Mouse (Mus musculus) mature B cell (primary cell): ENCODE data around the gene Gapvd1.
"Not testable (repeated sequence)": the region's sequence is repeated elsewhere in the genome, so short reads cannot be mapped to it uniquely, and the experiment has no call there.

Experiments
- in situ Hi-C: fragments of 300-500 bp; cut with MboI; formaldehyde crosslinking; loops from 2 replicates; pipeline ENCODE4 v1.14.3; 2019

Gene Gapvd1

DNA sequence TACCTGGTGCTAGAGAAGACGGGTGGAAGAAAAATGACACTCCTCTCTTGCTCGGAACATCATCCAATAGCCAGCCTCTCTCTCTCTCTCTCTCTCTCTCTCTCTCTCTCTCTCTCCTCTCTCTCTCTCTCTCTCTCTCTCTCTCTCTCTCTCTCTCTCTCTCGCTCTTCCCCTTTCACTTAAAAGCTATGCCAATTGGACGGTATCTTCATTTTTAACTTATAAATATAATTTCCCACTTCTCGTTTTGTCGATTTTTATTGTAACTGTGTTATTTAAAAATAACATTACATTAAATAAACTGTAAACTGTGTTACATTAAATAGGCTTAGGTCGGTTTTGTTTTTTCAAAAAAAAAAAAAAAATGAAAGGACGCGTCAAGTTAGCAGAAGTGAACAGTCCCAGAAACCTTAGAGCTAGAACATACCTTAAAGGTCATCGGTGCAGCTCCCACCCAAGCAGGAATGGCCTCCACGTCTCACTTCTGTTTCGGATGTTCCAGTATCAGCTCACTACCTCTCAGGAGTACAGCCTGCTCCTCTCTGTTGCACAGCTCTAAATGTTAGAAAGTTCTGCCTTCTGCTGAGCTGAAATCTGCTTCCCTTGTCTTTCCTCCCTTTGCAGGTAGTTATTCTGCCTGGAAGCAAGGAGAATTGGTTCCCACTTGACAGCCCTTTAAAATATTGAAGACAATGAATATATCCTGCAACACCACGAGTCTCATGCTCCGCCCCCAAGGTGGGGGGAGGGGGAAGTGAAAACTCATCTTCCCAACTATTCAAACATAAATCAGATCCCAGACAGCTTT, at the start of gene Gapvd1:
Gapvd1 (minus strand) TSS at position 682 of the 808 bp plus-strand sequence.
- in situ Hi-C loops = no loop called here

DNA sequence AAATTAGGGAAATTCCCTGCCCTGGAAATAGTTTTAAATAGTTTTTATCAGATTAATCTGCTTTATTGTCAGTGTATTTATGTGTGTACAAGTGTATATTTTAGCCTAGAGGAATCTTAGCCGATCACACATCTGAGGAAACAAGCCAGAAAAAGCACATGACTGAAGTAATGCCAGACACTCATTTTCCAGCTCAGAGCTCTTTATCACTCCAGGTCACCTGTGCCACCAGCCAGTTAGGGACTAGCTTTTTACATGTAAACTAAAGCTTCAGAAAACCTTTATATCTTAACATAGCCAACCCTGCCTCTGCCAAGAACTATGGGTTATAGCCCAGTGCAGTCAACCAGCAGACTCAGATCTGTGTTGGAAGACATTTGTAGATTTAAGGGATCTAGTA, 49.8 kb upstream of the Gapvd1 start:
- in situ Hi-C loops = no loop called here

DNA sequence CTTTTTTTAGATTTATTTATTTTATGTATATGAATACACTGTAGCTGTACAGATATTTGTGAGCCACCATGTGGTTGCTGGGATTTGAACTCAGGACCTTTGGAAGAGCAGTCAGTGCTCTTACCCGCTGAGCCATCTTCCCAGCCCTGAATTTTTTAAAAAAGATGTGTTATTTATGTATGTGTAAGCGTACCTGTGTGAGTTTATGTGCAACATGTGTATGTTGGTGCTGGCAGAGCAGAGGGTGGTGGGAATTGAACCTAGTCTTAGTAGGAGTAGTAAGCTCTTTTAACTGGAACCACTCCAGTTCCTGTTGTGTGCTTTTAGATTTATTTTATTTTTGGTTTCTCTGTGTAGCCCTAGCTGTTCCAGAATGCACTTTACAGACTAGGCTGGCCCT, 49.1 kb upstream of the Gapvd1 start:
- in situ Hi-C loops = no loop called here

DNA sequence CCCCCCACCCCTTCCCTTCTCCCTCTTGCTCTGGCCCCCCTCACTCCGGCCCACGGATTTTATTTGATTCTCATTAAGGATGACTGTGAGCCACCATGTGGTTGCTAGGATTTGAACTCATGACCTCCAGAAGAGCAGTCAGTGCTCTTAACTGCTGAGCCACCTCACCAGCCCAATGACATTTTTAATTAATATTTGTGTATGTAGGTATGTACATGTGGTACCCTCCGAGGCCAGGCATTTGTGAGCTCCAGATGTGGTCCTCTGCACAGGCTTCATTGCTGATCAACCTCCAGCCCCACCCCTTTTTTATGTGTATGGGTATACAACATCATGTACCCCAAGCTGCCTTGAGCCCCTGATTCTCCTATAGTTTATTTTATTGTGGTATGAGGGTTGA, 48.7 kb upstream of the Gapvd1 start:
- in situ Hi-C loops = no loop called here

DNA sequence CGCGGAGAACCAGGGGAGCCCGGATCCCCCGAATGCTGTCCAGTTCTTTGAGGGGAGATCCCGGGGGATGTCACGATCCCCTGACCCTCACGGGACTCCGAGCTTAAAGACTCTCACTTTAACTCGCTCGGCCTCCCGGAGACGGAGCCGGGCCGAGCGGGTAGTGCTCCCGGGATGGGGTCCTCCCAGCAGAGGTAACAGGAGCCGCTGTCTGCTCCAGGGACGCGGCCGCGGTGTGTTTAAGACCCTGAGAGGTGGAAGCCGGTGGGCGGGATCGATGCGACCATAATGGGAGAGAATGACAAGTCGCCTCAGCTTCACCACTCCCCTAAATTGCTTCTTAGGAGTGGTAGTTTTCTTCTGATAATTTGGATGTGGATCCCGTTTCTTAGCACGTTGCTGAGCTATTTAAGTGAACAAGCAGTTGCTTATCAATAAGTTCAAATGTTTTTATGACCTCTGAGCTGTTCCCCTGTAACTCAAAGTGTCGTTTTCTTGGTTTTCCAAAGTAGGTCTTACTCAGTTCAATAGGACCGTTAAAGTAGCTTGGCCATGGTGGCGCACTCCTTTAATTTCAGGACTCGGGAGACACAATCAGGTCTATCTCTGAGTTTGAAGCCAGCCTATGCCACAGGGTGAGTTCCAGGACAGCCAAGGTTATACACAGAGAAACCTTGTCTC, 47.7 kb upstream of the Gapvd1 start:
- in situ Hi-C loops = not testable (repeated sequence)

DNA sequence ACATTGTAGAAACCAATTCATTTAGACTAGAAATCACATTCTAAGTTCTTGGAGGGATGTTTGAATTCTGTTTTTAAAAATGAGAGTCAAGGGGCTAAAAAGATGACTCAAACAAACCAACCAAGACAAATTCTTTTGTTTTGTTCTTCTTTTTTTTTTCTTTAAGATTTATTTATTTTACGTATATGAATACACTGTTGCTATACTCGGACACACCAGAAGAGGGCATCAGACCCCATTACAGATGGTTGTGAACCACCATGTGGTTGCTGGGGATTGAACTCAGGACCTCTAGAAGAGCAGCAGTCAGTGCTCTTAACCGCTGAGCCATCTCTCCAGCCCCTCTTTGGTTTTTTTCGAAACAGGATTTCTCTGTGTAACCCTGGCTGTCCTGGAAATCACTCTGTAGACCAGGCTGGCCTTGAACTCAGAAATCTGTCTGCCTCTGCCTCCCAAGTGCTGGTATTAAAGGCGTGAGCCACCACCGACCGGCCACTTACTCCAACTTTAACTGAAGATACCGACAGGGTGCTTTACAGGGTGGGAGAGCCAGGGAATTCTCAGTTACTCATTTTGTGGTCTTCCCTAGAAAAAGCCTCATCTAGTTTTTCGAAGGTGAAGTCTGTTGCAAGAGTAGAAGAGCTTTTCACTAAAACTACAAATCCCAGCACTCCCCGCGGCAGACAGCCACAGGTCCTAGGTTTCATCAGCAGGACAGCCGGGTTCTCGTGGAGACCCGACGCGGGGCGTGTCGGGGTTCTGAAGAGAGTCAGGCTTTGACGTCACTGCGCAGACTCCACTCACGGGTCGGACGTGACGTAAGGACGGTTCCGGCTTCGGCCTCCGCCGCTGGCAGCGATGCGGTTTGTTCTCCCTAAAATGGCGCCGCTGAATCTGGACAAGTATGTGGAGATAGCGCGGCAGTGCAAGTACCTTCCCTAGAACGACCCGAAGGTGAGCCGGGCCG, 46.8 kb upstream of the Gapvd1 start:
- in situ Hi-C loops = no loop called here

DNA sequence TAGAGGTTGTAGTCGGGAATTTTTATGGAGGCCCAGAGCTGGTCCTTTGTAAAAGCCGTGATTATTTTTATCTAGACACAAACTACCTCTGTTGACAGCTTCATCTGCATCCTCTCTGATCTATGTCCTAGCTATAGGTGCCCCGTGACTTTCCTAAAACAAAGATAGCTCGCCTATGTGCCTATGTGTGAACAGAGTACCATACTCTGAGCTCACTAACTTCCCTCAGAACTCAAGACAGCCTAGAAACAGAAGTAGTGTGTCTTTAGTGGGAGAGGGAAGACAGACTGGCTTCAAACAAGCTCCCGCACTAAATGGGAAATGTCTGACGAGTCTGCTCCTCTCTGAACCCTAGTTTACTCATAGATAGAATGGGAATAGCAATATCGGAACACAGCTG, 45.3 kb upstream of the Gapvd1 start:
- in situ Hi-C loops = no loop called here

DNA sequence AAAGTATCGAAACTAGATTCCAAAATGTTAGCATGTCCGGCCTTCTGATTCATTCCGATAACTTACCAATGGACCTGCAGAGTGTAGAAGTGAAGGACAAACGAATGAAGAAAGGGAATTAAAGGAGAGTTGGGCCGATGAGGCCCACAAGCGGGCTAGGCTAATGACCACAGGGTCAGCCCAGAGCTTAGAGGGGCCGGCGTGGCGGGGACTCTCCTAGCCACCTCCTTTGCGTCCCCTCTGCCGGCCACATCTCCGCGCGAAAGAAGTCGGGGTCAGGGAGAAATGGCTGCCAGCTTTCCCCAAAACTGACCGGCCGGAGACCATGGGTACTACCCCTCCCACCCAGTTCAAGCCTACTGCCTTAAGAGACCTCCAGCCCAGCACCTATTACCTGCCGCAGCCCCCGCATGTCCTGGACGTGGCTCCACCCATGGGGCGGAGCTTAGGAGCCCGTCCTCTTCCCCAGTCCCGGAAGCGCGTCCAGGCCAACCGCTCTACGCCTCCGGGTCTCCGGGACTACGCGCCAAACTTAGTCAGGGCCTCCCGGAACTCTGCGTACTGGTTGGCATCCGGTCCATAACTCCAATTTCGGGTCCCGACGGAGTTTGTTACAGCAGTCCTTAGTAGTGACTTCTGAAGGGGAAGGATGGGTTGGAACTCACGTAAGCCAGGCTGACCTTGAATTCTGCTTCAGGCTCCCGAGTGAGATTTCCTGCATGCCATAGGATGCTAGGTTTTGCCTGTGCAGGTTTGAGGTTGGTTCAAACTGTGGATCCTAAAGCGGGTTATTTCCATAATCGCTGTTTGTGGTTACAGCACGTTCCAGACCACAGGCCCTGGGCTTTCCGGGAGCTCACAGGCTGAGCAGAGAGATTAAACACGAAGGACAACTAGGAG, 44.6 kb upstream of the Gapvd1 start, which contains the start of gene Rabepk:
Rabepk (minus strand) TSS at position 556 of the 900 bp plus-strand sequence.
- in situ Hi-C loops = no loop called here

DNA sequence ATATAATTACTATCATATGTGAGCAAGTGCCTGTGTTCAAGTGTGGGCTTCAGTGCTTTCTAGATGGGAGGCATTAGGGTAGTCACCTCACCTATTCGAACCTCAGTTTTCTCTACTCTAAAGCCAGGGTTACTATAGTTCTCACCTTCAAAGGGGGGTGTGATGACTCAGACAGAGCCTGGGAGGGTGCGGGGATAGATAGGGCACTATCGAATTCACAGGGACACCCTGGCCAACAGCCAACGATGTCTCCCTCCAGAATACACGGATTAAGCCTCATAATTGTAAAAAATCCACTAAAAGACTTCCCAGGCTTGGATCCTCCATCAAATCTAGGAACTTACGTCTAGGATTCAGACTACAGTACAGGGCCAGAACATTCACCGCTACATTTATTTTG, 40.4 kb upstream of the Gapvd1 start:
- in situ Hi-C loops = no loop called here

DNA sequence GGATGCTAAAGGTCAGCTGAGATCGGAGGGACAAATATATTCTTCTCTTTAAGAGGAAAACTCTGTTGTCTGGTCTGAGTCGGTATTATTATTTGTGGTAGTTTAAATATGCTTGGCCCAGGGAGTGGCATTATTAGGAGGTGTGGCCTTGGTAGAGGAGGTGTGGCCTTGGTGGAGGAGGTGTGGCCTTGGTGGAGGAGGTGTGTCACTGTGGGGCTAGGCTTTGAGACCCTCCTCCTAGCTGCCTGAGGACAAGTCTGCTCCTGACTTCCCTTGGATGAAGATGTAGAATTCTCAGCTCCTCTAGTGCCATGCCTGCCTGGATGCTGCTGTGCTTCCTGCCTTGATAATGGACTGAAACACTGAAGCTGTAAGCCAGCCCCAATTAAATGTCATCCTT, 39.5 kb upstream of the Gapvd1 start:
- in situ Hi-C loops = no loop called here

DNA sequence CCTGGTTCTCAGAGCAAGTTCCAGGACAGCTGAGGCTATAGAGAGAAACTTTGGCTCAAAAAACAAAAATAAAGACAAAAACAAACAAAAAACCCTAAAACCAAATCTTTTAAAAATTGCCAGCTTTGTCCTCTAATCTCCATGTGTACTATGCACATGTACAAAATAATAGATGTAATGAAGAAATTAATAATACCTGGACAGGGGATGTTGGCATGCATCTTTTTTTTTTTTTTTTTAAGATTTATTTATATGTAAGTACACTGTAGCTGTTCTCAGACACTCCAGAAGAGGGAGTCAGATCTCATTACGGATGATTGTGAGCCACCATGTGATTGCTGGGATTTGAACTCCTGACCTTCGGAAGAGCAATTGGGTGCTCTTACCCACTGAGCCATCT, 37.5 kb upstream of the Gapvd1 start:
- in situ Hi-C loops = not testable (repeated sequence)

DNA sequence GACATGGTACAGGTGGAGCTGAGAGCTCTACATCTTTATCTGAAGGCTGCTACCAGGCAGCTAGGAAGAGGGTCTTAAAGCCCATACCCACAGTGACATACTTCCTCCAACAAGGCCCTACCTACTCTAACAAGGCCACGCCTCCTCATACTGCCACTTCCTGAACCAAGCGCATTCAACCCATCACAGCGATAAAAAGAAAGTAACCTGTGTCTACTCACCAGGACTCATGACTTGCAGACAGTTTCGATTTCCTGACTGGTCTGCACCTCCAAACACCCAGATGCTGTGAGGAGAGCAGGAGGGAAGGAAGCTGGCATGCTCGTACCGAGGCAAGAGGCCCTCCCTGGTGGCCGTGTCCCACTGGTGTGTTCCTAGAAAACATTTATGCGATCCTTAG, 35.2 kb upstream of the Gapvd1 start:
- in situ Hi-C loops = no loop called here

DNA sequence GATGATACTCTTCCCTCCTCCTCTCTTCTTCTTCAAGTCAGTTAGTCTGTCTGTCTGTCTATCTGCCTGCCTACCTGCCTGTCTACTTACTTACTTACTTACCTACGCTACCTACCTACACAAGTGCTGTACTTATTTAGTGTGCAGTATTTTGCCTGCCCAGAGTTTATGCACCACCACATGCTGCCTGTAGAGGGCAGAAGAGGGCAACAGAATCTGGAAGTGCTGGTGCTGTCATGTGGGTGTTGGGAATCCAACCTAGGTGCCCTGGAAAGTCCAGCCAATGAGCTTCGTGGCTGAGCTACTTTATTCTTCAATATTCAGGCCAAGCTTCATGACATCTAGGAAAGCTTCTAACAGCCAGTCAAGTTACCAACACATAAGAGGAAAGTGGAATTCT, 29.1 kb upstream of the Gapvd1 start:
- in situ Hi-C loops = no loop called here

DNA sequence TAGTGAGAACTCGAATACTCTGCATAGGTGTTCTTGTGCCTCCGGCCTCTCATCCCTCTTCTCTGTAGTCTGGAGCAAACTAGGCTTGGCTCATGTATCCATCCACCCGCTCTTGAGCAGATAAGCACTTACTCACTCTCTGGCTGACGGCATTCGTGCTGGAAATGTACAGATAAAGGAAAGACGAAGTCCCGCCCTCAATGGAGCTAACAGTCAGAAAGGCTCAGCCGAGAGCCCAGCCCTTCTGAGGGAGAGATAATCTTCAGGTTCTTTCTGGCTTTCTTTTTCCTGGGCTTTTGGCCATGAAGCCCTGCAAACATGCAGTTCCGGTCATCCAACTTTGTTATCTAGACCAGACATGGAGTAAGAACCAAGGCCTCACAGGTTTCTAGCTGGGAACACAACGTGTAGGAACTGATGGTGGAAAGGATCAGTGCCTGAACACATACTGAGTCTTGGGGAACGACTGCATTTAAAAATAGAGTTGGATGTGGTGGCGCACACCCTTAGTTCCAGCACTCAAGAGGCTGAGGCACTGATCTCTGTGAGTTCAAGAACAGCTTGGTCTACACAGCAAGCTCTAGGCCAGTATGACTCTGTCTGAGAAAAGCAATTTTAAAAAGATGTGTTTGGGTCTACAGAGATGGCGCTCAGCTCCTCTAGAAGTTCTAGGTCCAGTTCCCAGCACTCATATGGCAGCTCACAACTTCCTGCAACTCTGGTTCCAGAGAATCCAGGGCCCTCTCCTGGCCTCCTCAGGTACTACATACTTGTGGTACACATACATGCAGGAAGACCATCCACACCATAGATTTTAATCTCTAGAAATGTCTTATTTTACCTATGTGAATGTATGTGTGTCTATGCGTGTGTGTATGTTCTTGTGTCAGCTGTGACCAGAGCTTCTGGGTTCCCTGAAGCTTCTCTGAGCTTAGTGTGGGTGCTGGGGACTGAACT, 28.3 kb upstream of the Gapvd1 start:
- in situ Hi-C loops = no loop called here

DNA sequence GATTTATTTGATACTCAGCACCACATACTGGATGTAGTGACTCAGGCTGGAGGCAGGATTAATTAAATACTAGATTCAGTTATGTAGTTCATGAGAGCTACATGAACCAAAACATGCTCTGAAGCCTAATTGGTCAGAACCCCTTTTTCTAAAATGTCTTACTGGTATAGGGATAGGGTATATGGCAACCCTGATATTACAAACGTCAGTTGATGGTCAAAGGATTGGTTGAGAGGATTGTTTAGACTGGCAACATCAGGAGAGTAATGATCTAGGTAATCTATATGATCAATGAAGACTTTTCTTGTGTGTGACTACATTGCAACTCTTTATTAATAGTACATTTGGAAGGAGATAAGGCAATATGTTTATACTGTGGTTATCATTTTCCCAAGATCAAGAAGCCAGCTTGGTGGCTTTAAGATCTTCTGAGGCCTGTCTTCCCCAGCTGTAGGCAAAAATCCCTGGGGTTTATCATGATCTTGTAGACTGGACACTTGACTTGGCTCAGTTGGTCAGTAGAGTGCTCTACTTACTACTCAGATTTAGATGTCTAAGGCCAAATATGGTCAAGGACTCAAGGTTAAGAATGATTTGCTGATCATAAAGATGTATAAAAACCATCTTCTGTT, 22.3 kb upstream of the Gapvd1 start:
- in situ Hi-C loops = no loop called here

DNA sequence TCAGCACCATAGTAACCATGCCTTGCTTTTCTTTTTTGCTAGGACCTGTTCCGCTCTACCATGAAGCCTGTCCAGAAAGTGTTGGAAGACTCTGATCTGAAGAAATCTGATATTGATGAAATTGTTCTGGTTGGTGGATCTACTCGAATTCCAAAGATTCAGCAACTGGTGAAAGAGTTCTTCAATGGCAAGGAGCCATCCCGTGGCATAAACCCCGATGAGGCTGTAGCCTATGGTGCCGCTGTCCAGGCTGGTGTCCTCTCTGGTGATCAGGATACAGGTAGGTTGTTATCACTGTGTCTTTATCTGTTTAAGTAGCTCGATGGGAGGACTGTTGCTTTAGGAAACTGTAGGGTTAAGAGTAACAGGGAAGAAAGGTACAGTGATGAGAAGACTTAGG, 19.5 kb upstream of the Gapvd1 start:
- in situ Hi-C loops = no loop called here

DNA sequence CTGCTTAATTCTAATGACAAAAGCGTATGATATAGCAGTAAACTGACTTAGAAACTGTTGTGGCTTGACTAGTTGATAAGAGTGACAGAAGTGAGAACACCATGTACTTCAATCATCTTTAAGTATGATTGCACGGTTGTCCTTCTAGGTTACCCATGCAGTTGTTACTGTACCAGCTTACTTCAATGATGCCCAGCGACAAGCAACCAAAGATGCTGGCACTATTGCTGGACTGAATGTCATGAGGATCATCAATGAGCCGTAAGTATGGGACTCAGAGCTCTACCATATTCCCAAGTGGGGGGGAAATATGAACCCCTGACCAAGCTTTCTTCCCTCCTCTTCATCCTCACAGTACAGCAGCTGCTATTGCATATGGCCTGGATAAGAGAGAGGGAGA, 18.6 kb upstream of the Gapvd1 start:
- in situ Hi-C loops = no loop called here

DNA sequence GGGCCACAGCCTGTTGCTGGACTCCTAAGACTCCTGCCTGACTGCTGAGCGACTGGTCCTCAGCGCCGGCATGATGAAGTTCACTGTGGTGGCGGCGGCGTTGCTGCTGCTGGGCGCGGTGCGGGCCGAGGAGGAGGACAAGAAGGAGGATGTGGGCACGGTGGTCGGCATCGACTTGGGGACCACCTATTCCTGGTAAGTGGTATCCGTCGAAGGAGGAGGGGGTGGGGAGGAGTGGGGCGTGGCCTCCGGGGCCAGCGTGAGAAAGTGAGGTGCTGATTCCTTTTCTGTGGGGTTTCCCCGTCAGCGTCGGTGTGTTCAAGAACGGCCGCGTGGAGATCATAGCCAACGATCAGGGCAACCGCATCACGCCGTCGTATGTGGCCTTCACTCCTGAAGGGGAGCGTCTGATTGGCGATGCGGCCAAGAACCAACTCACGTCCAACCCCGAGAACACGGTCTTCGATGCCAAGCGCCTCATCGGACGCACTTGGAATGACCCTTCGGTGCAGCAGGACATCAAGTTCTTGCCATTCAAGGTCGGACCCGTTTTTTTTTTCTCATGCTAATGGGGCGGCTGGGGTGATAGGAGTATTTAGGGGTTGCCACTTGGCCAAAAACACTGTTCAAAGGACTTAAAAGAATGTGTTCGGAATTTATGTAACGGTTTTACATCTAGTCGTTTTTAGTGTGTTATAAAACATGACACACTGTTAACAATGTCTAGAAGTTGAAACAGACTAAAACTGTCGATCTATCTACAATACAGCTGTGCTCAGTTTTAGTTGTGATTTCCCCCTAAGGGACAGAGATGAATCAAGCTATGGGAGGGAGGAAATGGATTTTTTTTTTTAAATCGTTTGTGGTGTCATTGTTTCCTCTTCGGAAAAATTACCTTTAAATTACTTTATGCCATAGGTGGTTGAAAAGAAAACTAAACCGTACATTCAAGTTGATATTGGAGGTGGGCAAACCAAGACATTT, 17.5 kb upstream of the Gapvd1 start:
- in situ Hi-C loops = no loop called here
